In the genomic region with DNA sequence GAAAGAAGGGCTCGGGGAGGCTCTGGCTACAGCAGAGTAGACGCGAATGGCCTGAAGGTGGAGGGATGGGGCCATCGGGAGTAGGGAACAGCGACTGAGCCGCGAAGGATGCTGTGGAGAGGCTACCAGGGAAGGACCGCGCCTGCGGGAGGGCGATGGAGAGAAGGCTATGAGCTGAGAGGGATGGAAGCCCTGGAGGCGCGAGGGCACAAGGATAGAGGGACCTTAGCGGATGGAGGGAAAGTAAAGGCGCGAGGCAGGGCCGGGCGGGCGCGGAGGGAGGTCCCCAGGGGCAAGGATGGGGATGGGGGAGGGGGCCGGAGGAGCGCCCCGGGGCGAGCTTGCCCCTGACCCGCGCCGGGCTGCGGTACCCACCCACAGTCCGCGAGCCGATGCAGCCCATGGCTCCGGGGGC, we compare ENCODE assay signal across 9 mouse cellular contexts. TPM values are rescaled to one million over a fixed set of nuclear protein-coding genes. Genes with fewer than 3 reads are reported as not detected.
DNase-seq lines count a peak whose midpoint lies in the region; ATAC-seq and TF ChIP-seq lines count a peak whose summit lies in the region.
"Had no signal": no experiment of that assay in that cellular context is flagged by ENCODE, and none has a peak within 500 bp of the region (broad histone marks: within the 10 kb centered on the region; RNA-seq: fewer than 3 reads in every experiment).

No protein-coding gene starts in this region.

- peak overlapping the region in 2 of 3 experiments; percentile 63 to 73 for H3K4me3 ChIP-seq in CH12.LX (replicated peaks in 1 of 3; ENCODE audit: low read depth in 2 of 3, low read length in 2 of 3, poor library complexity in 1 of 3)
- H3K4me3 ChIP-seq in heart, embryonic 16.5 days (ENCODE audit: low read length) = peak overlapping the region; percentile 69
- peak overlapping the region; percentile 63 for H3K4me3 ChIP-seq in limb, embryonic 15.5 days

- in situ Hi-C loops in CH12.LX (cut with MboI; ENCODE audit: low pct_ligation_motif_present, low pct_unique_long_range_greater_than_20kb, low sequenced_read_pairs) = loop anchor here (10.0 kb wide), 1 partner anchor 89 kb away; no protein-coding TSS in a partner anchor

- H3K9me3 ChIP-seq in CH12.LX (replicated peaks; ENCODE audit: low read length) = peaks cover 3% of the 10 kb centered on the region
- H3K9me3 ChIP-seq in heart, embryonic 16.5 days (replicated peaks; ENCODE audit: control insufficient read depth, low read length) = no peaks in the 10 kb centered on the region
- no peaks in the 10 kb centered on the region for H3K9me3 ChIP-seq in limb, embryonic 15.5 days
- H3K9me3 ChIP-seq: G1E had no signal

- dilution Hi-C loops in CH12.LX (cut with MboI; ENCODE audit: extremely low pct_ligation_motif_present, extremely low pct_unique_long_range_greater_than_20kb, low sequenced_read_pairs) = no loop called here

- no peak for TF ChIP-seq CTCF in CH12.LX (conservative IDR thresholded peaks at IDR 0.05 in 1 of 2, IDR thresholded peaks at IDR 0.05 in 1 of 2; ENCODE audit: low read depth in 2 of 2, low read length in 2 of 2)

- H3K27ac ChIP-seq in CH12.LX (ENCODE audit: insufficient read depth, low read depth) = no peak overlapping the region
- H3K27ac ChIP-seq in heart, embryonic 16.5 days (ENCODE audit: low read length) = no peak overlapping the region
- no peak overlapping the region for H3K27ac ChIP-seq in limb, embryonic 15.5 days

- TF ChIP-seq POLR2A in CH12.LX (IDR thresholded peaks at IDR 0.05; ENCODE audit: low read depth, low read length) = no peak

- under 1% methylated on average over 32 of the region's 32 CpGs for WGBS in heart, embryonic 16.5 days
- WGBS in limb, embryonic 15.5 days = 1% methylated on average over 26 of the region's 32 CpGs

- peak overlapping the region; percentile 87 for H3K4me2 ChIP-seq in CH12.LX (ENCODE audit: insufficient read depth, low read depth, poor library complexity, severe bottlenecking)
- H3K4me2 ChIP-seq in heart, embryonic 16.5 days (ENCODE audit: low read depth, low read length) = peak overlapping the region; percentile 99
- peak overlapping the region; percentile 95 for H3K4me2 ChIP-seq in limb, embryonic 15.5 days

- no peak for TF ChIP-seq RAD21 in CH12.LX (IDR thresholded peaks at IDR 0.05; ENCODE audit: low read depth, low read length)

- peak; percentile 38 for DNase-seq in gastrocnemius, postnatal 10 days
- no peak for DNase-seq in gastrocnemius, adult 8-10 months (ENCODE audit: low spot score in 2 of 2)
- no peak for DNase-seq in CH12.LX (ENCODE audit: extremely low read depth)
- DNase-seq in embryo, embryonic 10 days (ENCODE audit: low spot score) = peak; percentile 64
- DNase-seq in retina, embryonic 14.5 days (ENCODE audit: low spot score) = peak; percentile 57
- DNase-seq in thymus, postnatal 10 days (ENCODE audit: low spot score in 2 of 2) = no peak

- TF ChIP-seq EP300 in CH12.LX (IDR thresholded peaks at IDR 0.05; ENCODE audit: low read length) = no peak

- peak; percentile 23; the same call in 1 of the 2 replicates for ATAC-seq in heart, embryonic 16.5 days (replicated peaks; ENCODE audit: extremely low read depth, insufficient read depth, low FRiP score)
- ATAC-seq in limb, embryonic 15.5 days (ENCODE audit: insufficient number of reproducible peaks, low FRiP score, low TSS enrichment, low read depth) = peak; percentile 8; the same call in 1 of the 2 replicates

- peaks cover 27% of the 10 kb centered on the region for H3K27me3 ChIP-seq in CH12.LX (replicated peaks)
- H3K27me3 ChIP-seq in heart, embryonic 16.5 days (ENCODE audit: control insufficient read depth, insufficient read depth, low read length) = peaks cover 44% of the 10 kb centered on the region
- peaks cover 38% of the 10 kb centered on the region for H3K27me3 ChIP-seq in limb, embryonic 15.5 days

- no peak overlapping the region for H3K9ac ChIP-seq in CH12.LX (ENCODE audit: insufficient read depth, low read depth)
- peak overlapping the region; percentile 66 for H3K9ac ChIP-seq in heart, embryonic 16.5 days (ENCODE audit: low read length)
- H3K9ac ChIP-seq in limb, embryonic 15.5 days = peak overlapping the region; percentile 41

- H3K4me1 ChIP-seq in CH12.LX (ENCODE audit: control insufficient read depth in 1 of 2, insufficient read depth in 2 of 2) = no peaks in the 10 kb centered on the region; a peak in 1 of 4 replicates
- peaks cover 8% of the 10 kb centered on the region; the same call in 1 of the 2 replicates for H3K4me1 ChIP-seq in heart, embryonic 16.5 days (ENCODE audit: control insufficient read depth, insufficient read depth, low read length)
- H3K4me1 ChIP-seq in limb, embryonic 15.5 days = peaks cover 20% of the 10 kb centered on the region

- H3K36me3 ChIP-seq in CH12.LX (replicated peaks in 1 of 2; ENCODE audit: control insufficient read depth in 1 of 2, insufficient read depth in 1 of 2, low read length in 1 of 2) = no peaks in the 10 kb centered on the region
- H3K36me3 ChIP-seq in heart, embryonic 16.5 days (ENCODE audit: control insufficient read depth, insufficient read depth) = no peaks in the 10 kb centered on the region
- no peaks in the 10 kb centered on the region for H3K36me3 ChIP-seq in limb, embryonic 15.5 days
- H3K36me3 ChIP-seq: G1E had no signal

- no peaks in the 10 kb centered on the region for H3K79me2 ChIP-seq in CH12.LX (replicated peaks; ENCODE audit: control insufficient read depth, extremely low read depth, insufficient read depth, poor library complexity, severe bottlenecking)

TF ChIP-seq in CH12.LX, 34 proteins besides CTCF, POLR2A, EP300 and RAD21:
- TF ChIP-seq UBTF (IDR thresholded peaks at IDR 0.05; ENCODE audit: low read depth, low read length) (no peak), E2F4 (IDR thresholded peaks at IDR 0.05; ENCODE audit: insufficient replicate concordance, low read depth, low read length) (no peak), MAZ (IDR thresholded peaks at IDR 0.05; ENCODE audit: low read depth, low read length) (no peak), HCFC1 (IDR thresholded peaks at IDR 0.05; ENCODE audit: low read depth, low read length) (no peak), ZKSCAN1 (IDR thresholded peaks at IDR 0.05; ENCODE audit: borderline replicate concordance, low read depth, low read length) (no peak), SMC3 (IDR thresholded peaks at IDR 0.05; ENCODE audit: low read depth, low read length) (no peak), MEF2A (IDR thresholded peaks at IDR 0.05; ENCODE audit: borderline replicate concordance, low read depth, low read length) (no peak), CHD2 (IDR thresholded peaks at IDR 0.05; ENCODE audit: low read length) (no peak), CHD1 (IDR thresholded peaks at IDR 0.05; ENCODE audit: low read depth, low read length) (no peak), JUN (IDR thresholded peaks at IDR 0.05; ENCODE audit: insufficient read depth, low read depth, low read length) (no peak), KAT2A (IDR thresholded peaks at IDR 0.05; ENCODE audit: insufficient replicate concordance, low read length) (no peak), NRF1 (IDR thresholded peaks at IDR 0.05; ENCODE audit: low read depth, low read length) (no peak)

RNA-seq across cellular contexts. Expression of gene Fam131b, which starts 0.4 kb away (rescaled TPM):
- total RNA-seq in gastrocnemius, postnatal 10 days (2021) = 1 to 10 TPM in 1 of 2 experiments, under 1 TPM in 1; 0.85 to 1.2 TPM
- under 1 TPM; 0.08 to 0.41 (median 0.21) TPM for total RNA-seq in gastrocnemius, adult 8-10 months (2022)
- total RNA-seq in CH12.LX (2012; rRNA removed) (0.04 TPM in 1 of 2 replicates, not detected in the other), CH12.LX (2014; rRNA removed) (0.05 TPM in 2 replicates)
- 0.09 TPM in 1 of 2 replicates, not detected in the other for polyA plus RNA-seq in CH12.LX (2012; ENCODE audit: insufficient read length, low read depth)
- 0.17 and 0.21 TPM in 2 replicates for polyA plus RNA-seq in heart, embryonic 16.5 days (2015; fragmentation: Nextera tagmentation; extraction: Ambion mirVana)
- polyA plus RNA-seq in limb, embryonic 15.5 days (2015; fragmentation: Nextera tagmentation; extraction: Ambion mirVana) = 0.15 and 0.19 TPM in 2 replicates

RNA-seq across cellular contexts. Expression of gene Zyx, which starts 25.4 kb away (rescaled TPM):
- total RNA-seq in gastrocnemius, postnatal 10 days (2021) = 10 to 100 TPM; 49.8 to 58.8 TPM
- 10 to 100 TPM; 12.1 to 15.9 (median 13.7) TPM for total RNA-seq in gastrocnemius, adult 8-10 months (2022)
- total RNA-seq in CH12.LX (2012; rRNA removed) = 1.8 and 2.2 TPM in 2 replicates
- 0.86 and 1.1 TPM in 2 replicates for total RNA-seq in CH12.LX (2014; rRNA removed)
- polyA plus RNA-seq in CH12.LX (2012; ENCODE audit: insufficient read length, low read depth) = 8.0 and 11.4 TPM in 2 replicates
- 152 and 159 TPM in 2 replicates for polyA plus RNA-seq in heart, embryonic 16.5 days (2015; fragmentation: Nextera tagmentation; extraction: Ambion mirVana)
- polyA plus RNA-seq in limb, embryonic 15.5 days (2015; fragmentation: Nextera tagmentation; extraction: Ambion mirVana) = 107 and 138 TPM in 2 replicates

RNA-seq across cellular contexts. Expression of gene Clcn1, which starts 37.6 kb away (rescaled TPM):
- total RNA-seq in gastrocnemius, postnatal 10 days (2021) = 10 to 100 TPM; 74.8 to 78.2 TPM
- total RNA-seq in gastrocnemius, adult 8-10 months (2022) = 100 to 1,000 TPM; 145 to 180 (median 166) TPM
- total RNA-seq in CH12.LX (2012; rRNA removed) (0.04 TPM in 2 replicates), CH12.LX (2014; rRNA removed) (0.08 and 0.18 TPM in 2 replicates)
- 0.26 and 0.50 TPM in 2 replicates for polyA plus RNA-seq in CH12.LX (2012; ENCODE audit: insufficient read length, low read depth)
- polyA plus RNA-seq in heart, embryonic 16.5 days (2015; fragmentation: Nextera tagmentation; extraction: Ambion mirVana) = 0.34 and 0.45 TPM in 2 replicates
- 0.33 and 1.0 TPM in 2 replicates for polyA plus RNA-seq in limb, embryonic 15.5 days (2015; fragmentation: Nextera tagmentation; extraction: Ambion mirVana)
- polyA plus RNA-seq: G1E had no signal

RNA-seq across cellular contexts. Expression of gene Epha1, which starts 49.0 kb away (rescaled TPM):
- total RNA-seq in gastrocnemius, postnatal 10 days (2021) = under 1 TPM; 0.35 to 0.36 TPM
- under 1 TPM in 2 of 4 experiments, not detected in 2; 0.07 to 0.10 TPM for total RNA-seq in gastrocnemius, adult 8-10 months (2022)
- not detected in 2 replicates for total RNA-seq in CH12.LX (2012; rRNA removed)
- total RNA-seq in CH12.LX (2014; rRNA removed) = not detected in 2 replicates
- polyA plus RNA-seq in CH12.LX (2012; ENCODE audit: insufficient read length, low read depth) = not detected in 2 replicates
- 1.9 and 2.9 TPM in 2 replicates for polyA plus RNA-seq in heart, embryonic 16.5 days (2015; fragmentation: Nextera tagmentation; extraction: Ambion mirVana)
- polyA plus RNA-seq in limb, embryonic 15.5 days (2015; fragmentation: Nextera tagmentation; extraction: Ambion mirVana) = 25.4 and 30.1 TPM in 2 replicates
- total RNA-seq: G1E had no signal
- polyA plus RNA-seq: G1E had no signal

RNA-seq across cellular contexts. Expression of gene Casp2, which starts 59.3 kb away (rescaled TPM):
- 10 to 100 TPM; 10.5 to 18.3 TPM for total RNA-seq in gastrocnemius, postnatal 10 days (2021)
- 1 to 10 TPM; 3.3 to 5.8 (median 4.2) TPM for total RNA-seq in gastrocnemius, adult 8-10 months (2022)
- total RNA-seq in CH12.LX (2012; rRNA removed) (22.6 and 24.7 TPM in 2 replicates), CH12.LX (2014; rRNA removed) (42.8 and 47.8 TPM in 2 replicates)
- 29.0 and 31.6 TPM in 2 replicates for polyA plus RNA-seq in CH12.LX (2012; ENCODE audit: insufficient read length, low read depth)
- polyA plus RNA-seq in heart, embryonic 16.5 days (2015; fragmentation: Nextera tagmentation; extraction: Ambion mirVana) = 34.3 and 38.7 TPM in 2 replicates
- polyA plus RNA-seq in limb, embryonic 15.5 days (2015; fragmentation: Nextera tagmentation; extraction: Ambion mirVana) = 47.1 and 51.2 TPM in 2 replicates

Comparison
In these comparisons a context has a peak if more than half of its experiments do, and no peak if none do; other contexts are left out.
1. DNase-seq: peak in gastrocnemius, postnatal 10 days (single experiment), embryo, embryonic 10 days (single experiment) and retina, embryonic 14.5 days (single experiment); none in gastrocnemius, adult 8-10 months (0 of 2), CH12.LX (single experiment) and thymus, postnatal 10 days (0 of 2).
2. RNA of gene Zyx, which starts 25.4 kb away (total RNA-seq): 49.8 to 58.8 TPM in gastrocnemius, postnatal 10 days and 12.1 to 15.9 TPM in gastrocnemius, adult 8-10 months; 0.86 to 2.2 TPM in CH12.LX; every median in the first group is over 4 times any median in the second.
3. RNA of gene Clcn1, which starts 37.6 kb away (total RNA-seq): 145 to 180 TPM in gastrocnemius, adult 8-10 months and 74.8 to 78.2 TPM in gastrocnemius, postnatal 10 days; 0.04 to 0.18 TPM in CH12.LX; every median in the first group is over 10 times any median in the second.
4. Peak in every context shown above with its lines, with median percentiles within 50 percentile points of each other: H3K4me2 ChIP-seq and H3K4me3 ChIP-seq.